Comparison of ENCODE assay signal across 11 mouse cellular contexts in genomic region chr13:85430040-85430439, GRCm38 (mm10).
A peak's percentile ranks its signal among the peaks of the same experiment; 100 is the strongest.
DNase-seq lines count a peak whose midpoint lies in the region; ATAC-seq and TF ChIP-seq lines count a peak whose summit lies in the region.
"Had no signal": no experiment of that assay in that cellular context is flagged by ENCODE, and none has a peak within 500 bp of the region (broad histone marks: within the 10 kb centered on the region; RNA-seq: fewer than 3 reads in every experiment).

No protein-coding gene starts in this region.

- 56% methylated on average over 3 of the region's 3 CpGs for WGBS in lung, postnatal 0 days

- ATAC-seq in lung, postnatal 0 days, result no peak

- TF ChIP-seq CTCF in lung, postnatal 0 days (IDR thresholded peaks at IDR 0.05), result no peak
- no peak for TF ChIP-seq CTCF in embryonic fibroblast, embryonic 13.5 days (IDR thresholded peaks at IDR 0.05; ENCODE audit: borderline replicate concordance, insufficient read depth, low read length)

- no peaks in the 10 kb centered on the region for H3K9me3 ChIP-seq in lung, postnatal 0 days (ENCODE audit: low read length)
- H3K9me3 ChIP-seq: stomach, embryonic 15.5 days had no signal

- no peak for TF ChIP-seq POLR2A in embryonic fibroblast, embryonic 13.5 days (IDR thresholded peaks at IDR 0.05; ENCODE audit: low read depth, low read length)

- no peaks in the 10 kb centered on the region for H3K4me1 ChIP-seq in lung, postnatal 0 days (ENCODE audit: insufficient read depth, low read depth, low read length)
- H3K4me1 ChIP-seq in embryonic fibroblast, embryonic 13.5 days (ENCODE audit: control insufficient read depth, insufficient read depth, low read length), result 0 out of 2 replicates have a peak, but pooled peaks cover 5% of the 10 kb centered on the region
- H3K4me1 ChIP-seq: stomach, embryonic 15.5 days had no signal

- no peaks in the 10 kb centered on the region for H3K36me3 ChIP-seq in lung, postnatal 0 days (ENCODE audit: insufficient read depth, low read length)
- H3K36me3 ChIP-seq: stomach, embryonic 15.5 days had no signal

- no peaks in the 10 kb centered on the region for H3K27me3 ChIP-seq in lung, postnatal 0 days (replicated peaks; ENCODE audit: insufficient read depth, low read length)
- H3K27me3 ChIP-seq: stomach, embryonic 15.5 days had no signal

- H3K27ac ChIP-seq in lung, postnatal 0 days (ENCODE audit: low read length), result no peak overlapping the region
- H3K27ac ChIP-seq in embryonic fibroblast, embryonic 13.5 days (ENCODE audit: insufficient read depth, low read length), result peak overlapping the region; percentile 92
- H3K27ac ChIP-seq: stomach, embryonic 15.5 days had no signal

- no peak overlapping the region for H3K4me2 ChIP-seq in lung, postnatal 0 days (replicated peaks; ENCODE audit: low read depth, low read length)
- H3K4me2 ChIP-seq: lung, embryonic 14.5 days; stomach, embryonic 15.5 days had no signal

- no peak for TF ChIP-seq EP300 in lung, postnatal 0 days (IDR thresholded peaks at IDR 0.05)

- H3K4me3 ChIP-seq in lung, postnatal 0 days (ENCODE audit: low read depth, low read length), result no peak overlapping the region
- H3K4me3 ChIP-seq in embryonic fibroblast, embryonic 13.5 days (ENCODE audit: insufficient read depth, low read length), result no peak overlapping the region
- H3K4me3 ChIP-seq: stomach, embryonic 15.5 days had no signal

- peak; percentile 8 for DNase-seq in lung, postnatal 25 days (ENCODE audit: low spot score)
- no peak for DNase-seq in lung, postnatal 0 days (ENCODE audit: low spot score)
- peak; percentile 42 to 49 for DNase-seq in CD8-positive naive resting alpha-beta T cell, adult 2 months (ENCODE audit: low read depth in 2 of 2, low spot score in 2 of 2)
- peak; percentile 71 for DNase-seq in naive thymus-derived CD4-positive, alpha-beta T cell, adult 2 months (ENCODE audit: low read depth)
- DNase-seq in right cerebral cortex, postnatal 14 days, result no peak
- no peak for DNase-seq in frontal cortex, postnatal 36 days (ENCODE audit: low spot score in 2 of 2)
- no peak for DNase-seq in layer of hippocampus, adult 9-11 months
- DNase-seq: cerebellum, postnatal 10 days; lung, embryonic 14.5 days had no signal

- H3K9ac ChIP-seq in lung, postnatal 0 days (replicated peaks; ENCODE audit: low read depth), result no peak overlapping the region
- H3K9ac ChIP-seq: lung, embryonic 14.5 days; stomach, embryonic 15.5 days had no signal

Comparison
In these comparisons a context has a peak if more than half of its experiments do, and no peak if none do; other contexts are left out.
1. DNase-seq: peak in lung, postnatal 25 days (single experiment), CD8-positive naive resting alpha-beta T cell, adult 2 months (2 of 2) and naive thymus-derived CD4-positive, alpha-beta T cell, adult 2 months (single experiment); none in lung, postnatal 0 days (single experiment), right cerebral cortex, postnatal 14 days (single experiment), frontal cortex, postnatal 36 days (0 of 2) and layer of hippocampus, adult 9-11 months (single experiment).